Mouse (Mus musculus) layer of hippocampus, postnatal 14 days (tissue): ENCODE measurements around the gene Fanca. TPM values are rescaled to one million over a fixed set of nuclear protein-coding genes. Genes with fewer than 3 reads are reported as not detected.
"Not testable (repeated sequence)": the region's sequence is repeated elsewhere in the genome, so short reads cannot be mapped to it uniquely, and the experiment has no call there.

Source experiments
- DNase-seq, 2 experiments: peaks; one replicate each; pipeline ENCODE4 v3.0.0; 2021 to 2022; ENCODE audit warnings: low spot score in 2 of 2, mixed read lengths in 1 of 2
- total RNA-seq, 2 experiments: library from RNA; stranded (reverse); gene quantifications; 2 replicates each; pipeline ENCODE4 v1.2.3; 2021

The Fanca gene
- total RNA-seq, 2 experiments from 2014 or later = 2.6 to 5.3 TPM

DNA sequence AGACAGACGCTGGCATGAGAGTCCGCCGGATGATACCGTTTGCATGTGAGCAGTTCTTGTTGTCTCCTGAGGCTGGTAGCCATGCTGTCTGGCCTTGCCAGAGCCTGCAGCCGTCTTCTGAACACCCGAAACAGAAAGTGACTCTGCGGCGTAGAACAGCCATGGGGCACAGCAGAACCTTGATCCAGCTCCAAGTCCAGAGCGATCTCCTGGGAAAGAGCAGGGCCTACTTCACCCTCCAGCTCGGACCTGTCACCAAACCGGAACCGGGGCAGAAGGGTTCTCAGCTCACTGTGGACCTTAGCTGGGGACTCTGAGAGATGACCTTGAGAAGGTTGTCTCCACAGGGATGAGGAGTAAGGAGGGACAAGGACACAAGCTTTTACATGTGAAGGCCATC, 43.3 kb downstream of the Fanca start:
- DNase-seq = no peak

DNA sequence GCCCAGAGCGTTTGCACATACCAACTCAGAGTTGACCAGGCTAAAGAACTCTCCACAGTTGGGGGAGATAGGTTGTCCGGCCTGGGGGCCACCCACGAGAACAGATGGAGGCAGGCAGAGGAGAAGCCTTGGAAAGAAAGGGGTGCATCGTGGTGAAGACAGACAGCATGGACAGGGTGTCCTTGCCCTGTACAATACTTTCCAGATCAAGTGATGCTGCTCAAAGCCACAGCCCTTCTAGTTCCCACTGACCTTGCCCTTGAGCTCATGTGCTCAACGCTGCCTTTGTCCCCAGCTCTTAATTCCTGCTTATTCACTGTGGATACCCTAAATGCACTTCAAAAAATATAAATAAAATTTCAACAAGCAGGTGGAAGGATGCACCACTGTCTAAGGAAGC, 43.9 kb downstream of the Fanca start:
- no peak for DNase-seq

GRCm38 (mm10) chr8:123271901-123272300, 46.5 kb downstream of the Fanca start:
- no peak for DNase-seq

GRCm38 (mm10) chr8:123271147-123271546, 47.2 kb downstream of the Fanca start:
- DNase-seq = no peak

- no peak for DNase-seq
Measured at GRCm38 (mm10) chr8:123267926-123268656, 50.3 kb downstream of the Fanca start.

- DNase-seq = not testable (repeated sequence)
Measured at GRCm38 (mm10) chr8:123257593-123257992, 60.8 kb downstream of the Fanca start.

DNA sequence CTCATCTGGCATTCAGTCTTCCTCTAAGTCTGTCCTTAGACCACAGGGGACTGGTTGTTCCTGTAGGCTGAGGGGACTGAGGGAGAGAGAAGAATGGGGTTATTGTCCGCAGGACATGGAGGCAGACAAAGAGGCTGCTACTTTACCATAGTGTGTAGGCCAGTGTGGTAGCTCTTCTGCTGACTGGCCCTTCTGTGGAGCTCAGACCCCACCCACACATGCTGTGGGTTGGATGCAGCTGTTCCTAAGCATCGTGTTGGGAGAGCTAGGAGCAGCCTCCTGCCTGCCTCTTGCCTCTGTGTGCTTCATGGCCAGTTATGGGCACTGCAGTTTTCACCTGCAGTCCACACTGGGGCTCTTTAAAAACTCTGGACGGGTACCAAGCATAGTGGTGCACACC, 61.3 kb downstream of the Fanca start:
- no peak for DNase-seq

DNA sequence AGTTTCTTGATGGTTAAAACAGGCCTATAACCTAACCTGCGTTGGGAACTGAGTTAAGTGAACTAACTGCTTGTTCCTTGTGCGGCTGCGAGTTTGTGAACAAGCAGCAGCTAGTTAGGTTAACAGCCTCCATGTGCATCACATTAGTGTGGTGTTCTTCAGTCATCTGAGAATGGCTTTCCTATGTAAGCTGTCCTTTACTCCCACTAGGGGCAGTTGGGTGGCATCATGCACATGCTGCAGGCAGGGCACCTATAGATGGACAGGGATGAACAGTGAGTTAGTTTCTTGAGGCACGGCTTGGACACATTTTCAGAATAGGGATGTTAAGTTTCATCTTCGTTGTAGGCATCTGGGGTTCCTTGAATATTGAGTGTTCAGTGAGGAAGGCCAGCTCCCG, 63.2 kb downstream of the Fanca start:
- DNase-seq = no peak

DNA sequence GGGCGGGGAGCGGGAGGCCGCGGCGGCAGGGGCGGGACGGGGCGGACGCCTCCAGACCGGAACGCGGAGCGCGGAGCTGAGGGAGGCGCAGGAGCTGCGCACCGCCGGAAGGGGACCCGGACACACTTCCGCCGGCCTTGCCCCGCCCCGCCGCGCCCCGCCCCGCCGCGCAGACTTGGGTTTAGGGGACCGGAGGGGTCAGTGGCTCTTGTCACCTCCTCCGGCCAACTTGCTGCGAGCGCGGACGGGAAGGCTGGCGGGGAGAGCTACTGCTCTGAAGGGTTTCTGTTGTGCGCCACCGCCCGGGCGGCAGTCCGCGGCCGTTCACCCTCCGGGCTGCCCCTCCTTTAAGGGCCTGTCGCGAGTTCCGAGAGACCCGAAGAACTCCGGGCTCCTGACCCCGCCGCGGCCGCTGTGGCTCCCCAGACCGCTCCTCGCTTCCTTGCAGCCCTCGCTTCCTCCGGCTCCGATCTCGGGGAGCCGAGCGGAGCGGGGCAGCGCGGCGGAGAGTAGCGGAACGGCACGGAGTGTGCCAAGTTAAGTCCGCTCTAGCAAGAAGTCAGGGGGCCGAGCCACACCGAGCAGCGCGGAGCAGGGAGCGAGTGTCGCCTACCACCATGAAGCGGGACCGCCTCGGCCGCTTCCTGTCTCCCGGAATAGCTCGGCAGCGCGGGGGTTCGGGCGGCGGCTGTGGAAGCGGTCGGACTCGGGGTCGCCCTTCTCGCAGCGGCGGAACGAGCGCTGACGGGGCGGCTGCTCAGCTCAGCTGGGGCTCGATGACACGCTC, 64.1 kb downstream of the Fanca start, which contains the start of the genes Zfp276 and Vps9d1:
Gene Zfp276, plus strand, starts transcription at position 97 of the 787 bp plus-strand sequence.
Gene Vps9d1, minus strand, starts transcription at position 250 of the 787 bp plus-strand sequence.
- DNase-seq = peak; percentile 75 to 81

DNA sequence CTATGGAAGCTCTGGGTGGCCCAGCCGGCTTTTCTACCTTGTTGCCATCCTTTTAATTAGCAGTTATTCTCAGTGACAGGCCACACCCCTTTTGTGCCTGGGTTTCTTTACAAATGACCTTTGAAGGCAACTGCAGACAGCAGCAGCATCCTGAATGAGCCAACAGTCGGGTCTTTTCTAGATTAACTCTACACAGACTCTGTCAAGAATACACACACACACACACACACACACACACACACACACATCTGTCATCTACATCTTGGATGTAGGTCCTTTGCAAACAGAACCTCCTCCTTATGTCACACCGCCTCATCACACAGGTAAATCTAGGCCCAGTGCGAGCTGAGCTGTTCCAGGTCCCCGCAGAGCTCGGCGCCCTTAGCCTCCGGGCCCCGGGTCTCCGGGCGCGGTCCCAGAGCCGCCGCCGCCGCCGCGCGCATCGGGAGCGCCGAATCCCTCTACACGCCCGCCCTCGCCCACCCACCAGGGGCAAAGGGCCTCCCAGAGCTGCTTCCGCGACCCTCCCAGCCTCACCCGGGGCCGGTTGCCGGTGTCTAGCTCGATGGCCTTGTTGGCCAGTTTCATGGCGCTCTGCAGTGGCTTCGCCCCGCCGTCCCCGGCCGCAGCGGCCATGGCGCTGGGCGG, 64.8 kb downstream of the Fanca start:
- no peak for DNase-seq

DNA sequence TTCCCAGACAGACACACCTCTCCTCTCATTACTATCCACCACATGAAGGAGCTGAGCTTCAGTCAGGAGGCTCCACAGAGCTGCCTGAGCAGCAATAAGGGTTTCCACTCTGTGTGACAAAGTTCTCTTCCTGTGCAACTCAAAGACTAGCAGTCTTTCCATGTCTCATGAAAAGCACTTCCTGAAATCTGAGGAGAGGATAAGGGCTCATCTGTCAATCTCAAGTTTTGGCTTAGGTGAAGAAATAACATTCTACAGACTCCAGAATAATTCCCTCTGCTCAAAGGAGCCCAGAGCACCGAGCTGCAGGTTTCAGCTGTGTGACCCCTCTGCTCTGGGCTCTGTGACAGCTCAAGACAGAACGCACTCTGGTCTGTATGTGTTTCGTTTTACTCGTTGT, 65.5 kb downstream of the Fanca start:
- DNase-seq = no peak

DNA sequence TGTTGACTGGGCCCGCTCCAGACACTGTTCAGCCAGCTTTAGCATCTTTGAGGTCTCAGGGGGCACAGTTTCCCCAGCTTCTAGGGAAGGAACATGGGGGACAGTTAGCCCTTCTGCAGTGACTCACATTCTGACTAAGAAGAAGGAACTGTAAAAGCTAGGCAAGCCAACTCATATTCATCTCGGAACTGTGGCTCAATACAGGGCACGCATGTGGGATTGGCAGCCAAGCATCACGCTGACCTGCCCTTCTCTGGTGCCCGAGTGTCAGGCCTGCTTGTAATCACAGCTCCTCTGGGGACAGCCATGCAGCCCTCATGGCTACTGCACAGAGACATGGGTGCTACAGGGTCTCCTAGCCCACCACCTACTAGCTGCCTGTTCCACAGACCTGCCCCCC, 67.4 kb downstream of the Fanca start:
- DNase-seq = no peak

DNA sequence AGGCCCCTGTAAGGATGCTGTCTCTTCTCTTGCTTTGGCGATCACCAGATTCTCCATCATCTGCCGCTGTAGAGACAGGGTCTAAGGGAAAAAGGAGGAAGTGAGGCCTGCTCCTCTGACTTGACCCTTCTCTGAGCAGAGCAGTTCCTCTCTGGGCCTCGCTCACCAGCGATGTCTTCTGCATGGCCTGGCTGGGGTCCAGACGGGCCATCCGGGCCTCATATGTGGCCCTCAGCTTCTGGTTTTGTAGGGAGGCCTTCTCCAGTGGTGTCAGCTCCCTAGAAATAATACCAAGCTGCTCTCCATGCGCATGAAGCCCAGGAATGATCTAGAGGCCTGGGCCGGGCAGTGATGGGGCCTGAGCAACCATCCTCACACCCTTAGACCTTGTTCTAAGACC, 69.8 kb downstream of the Fanca start:
- no peak for DNase-seq

DNA sequence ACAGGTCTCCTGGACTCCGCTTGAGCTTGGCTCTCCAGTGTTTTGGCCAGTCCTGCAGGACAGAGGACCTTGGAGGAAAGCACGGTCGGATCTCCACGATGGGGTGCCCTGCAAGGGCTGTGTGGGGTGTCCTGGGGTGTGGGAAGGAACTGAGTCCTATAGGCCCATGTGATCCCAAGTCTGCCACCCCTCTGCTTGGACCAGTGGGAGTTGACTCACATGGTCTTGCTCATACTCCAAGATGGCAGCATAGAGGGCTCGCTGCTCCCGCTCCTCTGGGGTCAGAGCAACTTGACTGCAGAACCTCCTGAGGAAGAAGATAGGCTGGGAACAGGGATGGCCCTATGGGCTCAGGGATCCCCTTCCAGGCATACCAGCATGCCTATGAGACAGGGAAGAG, 70.6 kb downstream of the Fanca start:
- DNase-seq = no peak

DNA sequence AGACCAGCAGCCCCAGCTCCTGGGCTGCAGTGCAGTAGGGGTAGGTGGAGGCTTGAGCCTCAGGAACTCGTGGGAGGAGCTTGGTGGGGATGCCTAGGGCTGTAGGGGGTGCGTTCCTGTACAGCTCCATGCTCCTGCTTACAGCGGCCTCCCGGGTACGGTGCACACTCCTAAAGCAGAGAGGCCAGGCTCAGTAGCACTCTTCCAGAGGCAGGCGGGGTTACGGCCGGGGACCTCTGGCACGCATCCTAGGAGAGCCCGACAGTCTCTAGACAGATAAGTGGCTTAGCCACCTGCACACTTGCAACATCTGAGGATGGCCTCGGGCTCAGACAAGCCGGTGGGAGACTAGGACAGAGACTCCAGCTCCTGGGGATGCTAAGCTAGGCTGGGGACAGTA, 72.8 kb downstream of the Fanca start:
- no peak for DNase-seq

GRCm38 (mm10) chr8:123244382-123244781, 74.0 kb downstream of the Fanca start:
- no peak for DNase-seq

GRCm38 (mm10) chr8:123243053-123243452, 75.3 kb downstream of the Fanca start:
- no peak for DNase-seq

DNA sequence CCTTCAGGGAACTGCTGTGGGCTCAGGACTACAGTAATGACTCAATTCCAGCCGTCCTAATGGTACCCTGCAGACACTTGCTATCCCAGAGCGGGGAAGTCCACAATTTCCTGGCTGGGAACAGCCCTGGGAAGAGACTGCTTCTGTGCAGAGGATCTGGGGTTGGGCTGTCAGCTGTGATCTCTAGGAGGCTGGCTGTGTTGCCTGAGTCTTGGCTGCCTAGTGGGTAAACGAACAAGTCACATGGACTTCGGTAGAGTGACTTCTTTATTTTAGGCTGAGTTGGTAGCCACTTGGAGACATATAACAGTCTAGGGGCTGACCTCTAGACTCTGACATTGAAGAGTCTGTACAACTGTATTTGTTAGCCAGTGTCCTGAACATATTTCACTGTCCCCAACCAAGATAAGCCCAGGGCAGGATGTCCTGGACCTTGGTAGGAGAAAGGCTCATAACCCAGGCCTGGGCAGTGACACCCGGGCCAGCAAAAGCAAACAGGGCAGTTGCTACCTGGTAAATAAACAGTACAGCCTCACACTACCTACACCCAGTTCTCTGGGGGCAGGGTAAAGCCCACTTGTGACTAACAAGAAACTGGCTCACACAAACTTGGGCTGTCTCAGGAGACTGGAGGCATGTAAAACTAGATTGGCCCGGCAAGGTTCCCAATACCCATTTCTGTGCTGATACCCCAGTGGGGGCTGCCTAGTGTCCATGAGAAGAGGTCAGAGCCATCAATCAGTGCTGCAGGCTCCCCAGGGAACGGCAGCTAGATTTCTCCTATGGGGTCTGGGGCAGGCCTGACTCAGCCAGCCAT, 76.1 kb downstream of the Fanca start:
- DNase-seq = no peak

DNA sequence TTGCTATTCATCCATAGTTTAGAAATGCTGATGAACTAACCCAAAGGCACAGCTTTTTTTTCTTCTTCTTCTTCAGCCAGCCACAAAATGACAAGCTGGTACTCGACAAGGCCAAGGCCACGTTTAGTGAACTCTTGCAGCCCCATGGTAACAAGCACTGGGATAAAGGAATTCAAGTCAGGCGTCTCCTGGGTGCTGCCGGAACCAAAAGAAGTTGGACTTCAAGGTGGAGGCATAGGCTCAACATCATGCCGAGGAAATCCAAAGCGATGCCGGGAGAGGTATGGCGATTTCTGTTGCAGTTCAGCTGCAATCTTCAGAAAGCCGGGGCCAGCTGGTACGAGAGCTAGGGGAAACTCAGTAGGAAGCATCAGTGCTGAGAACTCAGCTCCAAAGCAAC, 79.0 kb downstream of the Fanca start:
- DNase-seq = no peak

GRCm38 (mm10) chr8:123235520-123236497, 82.6 kb downstream of the Fanca start, which contains the start of gene Spata2l:
Gene Spata2l (minus strand): TSS chr8:123236233.
- DNase-seq = peak; percentile 78 to 87
